Mouse (Mus musculus) urinary bladder, postnatal 10 days (tissue): ENCODE data around the gene Dcpp1.
A peak's percentile ranks its signal among the peaks of the same experiment; 100 is the strongest.
"Not testable (repeated sequence)": the region's sequence is repeated elsewhere in the genome, so short reads cannot be mapped to it uniquely, and the experiment has no call there.

Experiments used
- DNase-seq: peaks from one replicate; pipeline ENCODE4 v3.0.0; 2022; ENCODE audit warnings: low spot score

The Dcpp1 gene

DNA sequence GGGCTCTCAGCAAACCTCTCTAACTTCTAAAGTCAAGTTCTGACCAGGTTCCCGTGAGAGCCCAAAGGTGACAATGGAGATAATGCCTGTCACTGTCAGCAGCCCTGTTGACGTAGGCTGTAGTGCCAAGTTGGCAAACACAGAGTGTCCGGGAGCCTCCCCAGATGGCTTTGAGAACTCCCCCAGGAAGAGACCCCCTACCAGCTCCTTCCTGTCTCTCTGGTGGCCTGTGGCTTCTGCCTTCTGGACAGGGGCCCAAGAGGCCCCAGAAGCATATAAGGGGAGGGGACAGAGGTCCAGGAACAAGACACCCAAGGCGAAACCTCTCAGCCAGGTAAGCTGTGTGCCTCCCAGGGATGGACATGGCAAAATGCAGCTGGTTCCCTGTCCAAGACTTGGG is at the start of gene Dcpp1, which contains the start of gene Dcpp2:
Dcpp1 (plus strand) TSS at position 301 of the 400 bp plus-strand sequence.
Dcpp2 (plus strand) TSS at position 305 of the 400 bp plus-strand sequence.
- not testable (repeated sequence) for DNase-seq

DNA sequence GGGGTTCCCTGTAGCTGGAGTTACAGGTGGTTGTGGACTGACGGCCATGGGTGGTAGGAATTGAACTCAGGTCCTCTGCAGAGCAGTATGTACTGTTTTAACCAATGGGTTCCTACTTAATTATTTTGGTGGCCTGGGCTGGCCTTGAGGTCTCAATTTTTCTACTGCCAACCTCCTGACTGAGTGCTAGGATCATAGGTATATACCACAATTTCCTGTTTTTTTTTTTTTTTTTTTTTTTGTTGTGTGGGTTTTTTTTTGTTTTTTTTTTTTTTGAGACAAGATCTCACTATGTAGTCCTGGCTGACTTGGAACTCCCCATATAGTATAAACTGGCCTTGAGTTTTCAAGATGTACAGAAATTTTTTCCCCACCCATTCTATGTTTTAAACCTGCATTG is 49.5 kb upstream of the Dcpp1 start:
- no peak for DNase-seq

- no peak for DNase-seq
Measured at GRCm38 (mm10) chr17:23836006-23836575, 44.6 kb upstream of the Dcpp1 start, which contains the start of gene Prss33. TSS of gene Prss33 (minus strand) at chr17:23836056.

GRCm38 (mm10) chr17:23841145-23841544 is 39.5 kb upstream of the Dcpp1 start:
- DNase-seq = no peak

GRCm38 (mm10) chr17:23843141-23843811 is 37.4 kb upstream of the Dcpp1 start:
- DNase-seq = no peak

- no peak for DNase-seq
Measured at GRCm38 (mm10) chr17:23843812-23844273, 36.8 kb upstream of the Dcpp1 start, which contains the start of the genes Prss32 and Prss41. TSS of gene Prss32 (plus strand) at chr17:23843855. TSS of gene Prss41 (minus strand) at chr17:23844172.

GRCm38 (mm10) chr17:23850028-23850427 is 30.6 kb upstream of the Dcpp1 start:
- DNase-seq = no peak

GRCm38 (mm10) chr17:23850853-23851749 is 29.6 kb upstream of the Dcpp1 start:
- no peak for DNase-seq

DNA sequence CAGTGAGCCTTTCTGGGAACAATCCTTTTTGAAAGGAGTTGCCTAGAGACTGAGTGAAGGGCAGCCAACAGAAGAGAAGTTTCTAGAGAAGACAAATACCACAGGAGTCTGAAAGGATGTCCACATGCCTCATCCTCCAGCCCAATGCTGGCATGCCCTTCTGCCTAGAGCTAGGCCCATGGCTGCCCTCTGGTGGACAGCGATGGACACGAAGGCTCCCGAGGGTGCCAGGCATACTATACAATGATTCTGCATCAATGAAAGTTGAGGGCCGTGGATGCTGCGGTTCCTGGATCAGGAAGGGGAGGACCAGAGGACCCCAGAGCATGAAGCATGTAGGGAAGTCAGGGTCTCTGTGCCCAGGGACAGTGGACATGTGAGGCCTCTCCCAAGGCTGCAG is 27.4 kb upstream of the Dcpp1 start:
- DNase-seq = no peak

DNA sequence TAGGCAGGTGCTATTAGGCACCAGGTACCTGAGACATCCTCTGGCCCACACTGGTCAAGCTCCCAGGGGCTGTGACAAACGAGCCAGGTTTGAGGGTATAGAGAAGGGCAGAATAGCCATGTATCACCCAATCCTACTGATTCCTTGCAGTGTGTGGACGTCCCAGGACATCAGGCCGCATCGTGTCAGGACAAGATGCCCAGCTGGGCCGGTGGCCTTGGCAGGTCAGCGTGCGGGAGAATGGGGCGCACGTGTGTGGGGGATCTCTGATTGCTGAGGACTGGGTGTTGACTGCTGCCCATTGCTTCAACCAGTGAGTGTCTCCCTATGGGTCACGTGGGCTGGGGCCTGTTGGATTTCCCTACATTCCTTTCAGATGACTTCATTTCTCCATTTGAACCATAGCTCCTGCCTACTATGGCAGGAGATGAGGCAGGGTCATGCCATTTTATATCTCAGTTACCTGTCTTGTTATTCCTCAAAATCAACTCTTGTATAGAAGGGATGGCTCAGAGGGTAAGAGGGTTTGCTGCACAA is 26.4 kb upstream of the Dcpp1 start:
- no peak for DNase-seq

- no peak for DNase-seq
Measured at GRCm38 (mm10) chr17:23857193-23857592, 23.5 kb upstream of the Dcpp1 start.

GRCm38 (mm10) chr17:23857913-23858312 is 22.8 kb upstream of the Dcpp1 start:
- DNase-seq = no peak

DNA sequence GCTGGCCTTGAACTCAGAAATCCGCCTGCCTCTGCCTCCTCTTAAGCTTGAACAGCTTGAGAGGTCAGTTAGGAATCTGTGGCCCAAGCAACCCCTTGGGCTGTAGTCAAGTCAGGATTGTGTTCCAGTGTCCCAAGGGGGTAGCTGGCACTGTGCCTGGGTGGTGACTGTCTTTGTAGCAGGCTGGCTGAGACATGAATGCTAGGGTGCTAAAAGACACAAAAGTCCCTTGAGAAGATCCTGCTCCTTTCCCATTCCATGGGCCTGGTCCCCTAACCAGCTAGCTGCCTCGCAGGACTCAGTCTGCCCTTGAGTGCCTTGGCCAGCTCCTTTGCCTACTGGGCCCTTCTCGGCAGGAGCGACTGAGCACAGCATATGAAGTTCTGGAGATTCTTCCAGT is 17.8 kb upstream of the Dcpp1 start:
- DNase-seq = no peak

DNA sequence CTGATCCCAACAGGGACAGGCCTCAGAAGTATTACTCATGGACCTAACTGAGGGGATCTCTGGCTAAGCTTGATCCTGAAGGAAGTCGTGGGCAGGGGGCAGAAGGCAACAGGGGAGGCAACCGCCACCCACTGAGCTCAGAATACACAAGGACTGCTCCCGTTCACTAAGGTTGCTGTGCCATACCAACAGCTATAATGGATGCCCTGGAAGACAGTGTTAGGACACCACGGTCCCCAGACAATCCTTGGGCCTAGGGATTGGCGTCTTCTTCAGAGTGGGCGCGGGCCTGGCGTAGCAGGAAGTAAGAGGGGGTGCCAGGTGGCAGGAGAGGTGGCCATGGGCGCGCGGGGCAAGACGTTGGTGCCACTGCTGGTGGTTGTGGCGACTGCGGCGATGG is 12.9 kb upstream of the Dcpp1 start, which contains the start of gene Prss21:
Prss21 (plus strand) TSS at position 301 of the 400 bp plus-strand sequence.
- no peak for DNase-seq

DNA sequence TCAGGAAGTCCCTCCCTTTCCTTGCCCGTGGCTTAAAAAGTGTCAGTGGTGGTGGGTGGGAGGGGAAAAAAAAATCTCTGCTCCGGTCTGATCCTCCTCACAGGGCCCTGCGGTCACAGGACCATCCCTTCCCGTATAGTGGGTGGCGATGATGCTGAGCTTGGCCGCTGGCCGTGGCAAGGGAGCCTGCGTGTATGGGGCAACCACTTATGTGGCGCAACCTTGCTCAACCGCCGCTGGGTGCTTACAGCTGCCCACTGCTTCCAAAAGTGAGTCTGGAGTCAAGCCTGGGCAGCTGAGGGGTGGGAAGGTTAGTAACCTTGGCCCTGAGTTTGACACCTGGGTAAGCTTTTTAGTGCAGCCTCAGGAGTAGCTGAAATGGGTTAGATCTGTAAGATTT is 12.2 kb upstream of the Dcpp1 start:
- no peak for DNase-seq

DNA sequence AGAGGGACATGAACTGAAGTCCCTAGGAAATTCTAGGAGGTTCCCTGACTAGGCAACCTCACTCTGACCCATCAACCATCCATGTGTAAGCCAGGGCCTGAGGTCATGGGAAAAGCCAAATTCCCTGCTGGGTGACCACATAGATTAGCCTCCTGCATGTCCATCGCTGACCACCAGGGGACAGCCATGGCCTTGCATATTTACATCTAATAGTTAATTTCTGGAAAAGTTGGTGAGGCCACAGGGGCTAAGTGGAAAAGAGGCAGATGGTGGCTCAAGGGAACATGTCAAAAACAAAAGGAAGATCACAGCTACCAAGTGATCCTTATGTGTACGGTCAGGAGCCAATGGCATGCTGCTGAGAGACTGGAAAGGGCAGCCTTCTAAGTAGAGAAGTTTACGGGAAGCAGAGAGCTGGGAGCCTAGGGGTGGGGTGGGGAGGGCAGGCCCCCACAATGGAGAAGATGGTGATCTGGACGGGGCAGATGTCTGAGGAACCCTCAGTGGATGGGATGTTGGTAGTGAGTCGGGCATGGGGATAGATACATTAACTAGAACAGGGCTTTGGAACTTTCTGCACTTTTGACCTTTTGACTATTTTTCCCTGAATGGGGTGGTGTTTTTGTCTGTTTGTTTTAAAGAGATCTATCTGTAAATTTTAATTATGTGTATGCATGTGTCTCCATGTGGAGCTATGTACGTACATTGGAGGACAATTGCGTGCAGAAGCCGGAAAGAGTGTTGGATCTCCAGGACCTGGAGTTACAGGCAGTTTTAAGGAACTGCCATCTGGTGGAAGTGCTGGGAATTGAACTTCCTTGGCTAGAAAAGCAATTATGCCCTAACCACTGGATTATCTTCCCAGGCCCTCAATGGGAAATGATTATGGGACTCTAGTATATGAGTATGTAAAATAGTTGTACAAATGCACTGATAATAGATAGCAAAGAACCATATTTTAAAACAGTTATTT is 6.5 kb upstream of the Dcpp1 start:
- no peak for DNase-seq

DNA sequence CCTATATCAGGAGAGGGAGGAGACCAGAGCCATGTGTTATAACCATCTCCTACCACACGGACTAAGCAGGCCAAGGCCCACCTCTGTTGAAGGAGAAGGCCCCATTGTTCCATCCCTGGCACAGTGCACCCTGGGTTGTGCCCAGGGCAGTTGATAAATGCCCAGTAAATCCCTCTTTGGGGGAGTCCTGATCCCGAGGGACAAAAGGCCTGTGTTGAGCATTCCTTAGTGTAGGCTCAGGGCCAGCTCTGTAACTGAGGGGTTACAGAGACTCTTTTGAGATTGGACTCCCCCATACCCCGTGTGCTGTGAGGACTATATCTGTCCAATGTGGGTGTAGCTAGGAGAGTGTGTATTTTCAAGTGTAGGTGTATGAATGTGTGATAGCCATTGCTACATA is 3.9 kb upstream of the Dcpp1 start:
- DNase-seq = no peak

DNA sequence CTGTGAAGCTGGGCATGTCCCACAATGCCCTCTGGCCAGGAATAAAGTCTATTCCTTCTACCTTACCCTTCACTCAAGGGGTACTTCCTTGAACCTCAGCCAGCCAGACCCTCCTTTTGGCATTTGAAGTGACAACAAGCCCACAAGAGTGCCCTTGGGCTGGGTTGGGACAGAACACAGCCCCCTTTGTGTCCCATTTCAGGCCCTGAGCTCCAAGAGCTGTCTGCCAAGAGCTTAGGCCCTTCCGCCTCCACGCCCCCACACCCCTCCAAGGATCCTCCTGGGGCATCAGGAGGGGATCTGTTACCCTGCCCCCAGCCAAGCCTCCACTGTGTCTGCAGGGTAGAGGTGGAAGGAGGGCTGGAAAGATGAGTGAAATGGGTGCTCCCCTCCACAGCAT is 3.5 kb upstream of the Dcpp1 start:
- DNase-seq = no peak

GRCm38 (mm10) chr17:23917158-23917557 is 36.5 kb downstream of the Dcpp1 start, which contains the start of gene Dcpp3:
TSS of gene Dcpp3 (plus strand) at chr17:23917458.
- DNase-seq = not testable (repeated sequence)

DNA sequence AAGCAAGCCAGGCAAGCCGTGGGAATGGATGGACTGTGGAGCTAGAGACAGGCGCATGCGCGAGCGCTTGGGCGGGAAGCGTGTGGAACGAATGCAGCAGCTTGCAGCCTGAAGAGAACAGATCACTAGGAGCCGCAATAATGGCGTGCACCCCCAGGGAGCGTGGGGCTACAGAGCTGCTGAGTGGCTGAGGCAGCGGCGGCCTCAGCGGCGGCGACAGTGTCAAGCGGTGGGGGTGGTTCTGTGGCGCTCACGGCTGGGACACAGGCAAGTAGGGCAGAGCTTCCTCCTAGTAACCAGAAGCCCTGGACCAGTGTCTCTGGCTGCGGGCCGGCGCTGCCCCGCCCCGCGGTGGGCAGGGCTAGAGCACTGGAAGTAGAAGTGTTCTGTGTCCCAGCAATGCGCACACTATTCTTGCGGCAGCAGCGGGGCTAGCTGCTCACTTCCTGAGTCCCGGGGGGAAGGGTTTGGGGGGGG is 43.9 kb downstream of the Dcpp1 start:
- peak; percentile 47 for DNase-seq

- DNase-seq = no peak
Measured at GRCm38 (mm10) chr17:23925090-23925493, 44.4 kb downstream of the Dcpp1 start.
